Mouse (Mus musculus) liver, adult 2 months (tissue): Measurements from ENCODE around the gene Rad9a.

Experiments used
- CTCF ChIP-seq: fragments of 200-500 bp; IDR thresholded peaks from 2 replicates; pipeline ENCODE4 v1.5.1; 2011; ENCODE audit warnings: low read depth, low read length, control low read depth
- POLR2A ChIP-seq: fragments of 200-500 bp; IDR thresholded peaks from 2 replicates; pipeline ENCODE4 v1.6.1; 2011; ENCODE audit warnings: low read length, control low read depth; ENCODE audit not compliant: insufficient read depth; ENCODE audit errors: extremely low read depth

DNA sequence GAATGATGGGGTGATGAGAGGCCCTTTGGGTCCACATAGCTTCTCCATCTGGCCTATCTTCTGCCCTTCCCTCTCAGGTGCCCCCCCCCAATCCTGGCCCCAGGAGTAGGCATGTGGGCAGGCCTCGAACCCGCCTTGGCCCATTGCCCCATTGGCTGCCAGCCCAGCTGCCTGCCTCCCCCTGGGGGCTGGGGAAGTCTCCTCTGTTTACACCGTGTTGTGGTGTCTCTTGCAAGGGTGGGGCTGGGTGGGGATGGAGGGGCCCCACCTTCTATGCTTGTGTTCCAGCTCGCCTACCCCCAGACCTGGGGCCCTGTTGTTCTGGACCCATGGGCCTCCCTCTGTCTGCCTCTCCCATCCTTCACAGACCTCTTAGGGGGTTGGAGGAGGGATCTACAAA lies 19.0 kb upstream of the Rad9a start:
- TF ChIP-seq POLR2A (no peak), CTCF (no peak)
